Mouse (Mus musculus) cortical plate, adult 2 months (tissue): ENCODE measurements at regions not wholly inside any gene's neighbourhood (a gene's known extent, or its start where the extent isn't known, plus 50 kb on each side); places are given as distances from the start of the nearest gene placed in this dataset.

ENCODE experiments used
- CTCF ChIP-seq: fragments of 200-500 bp; IDR thresholded peaks from 2 replicates; pipeline ENCODE4 v1.5.1; 2011; ENCODE audit warnings: mild to moderate bottlenecking, control low read depth, low read length; ENCODE audit not compliant: insufficient read depth; ENCODE audit errors: extremely low read depth
- POLR2A ChIP-seq: fragments of 200-500 bp; IDR thresholded peaks from 2 replicates; pipeline ENCODE4 v1.6.1; 2011; ENCODE audit warnings: mild to moderate bottlenecking, low read length, control low read depth; ENCODE audit not compliant: insufficient read depth; ENCODE audit errors: extremely low read depth

- TF ChIP-seq CTCF (no peak), POLR2A (no peak)
These were observed 177.0 kb upstream of the Fbxl17 start for GRCm38 (mm10) chr17:63676791-63677190.
